Mouse (Mus musculus) spleen, postnatal 14 days (tissue): Measurements from ENCODE around the gene 2810006K23Rik.
A peak's percentile ranks its signal among the peaks of the same experiment; 100 is the strongest.
"Not testable (repeated sequence)": the region's sequence is repeated elsewhere in the genome, so short reads cannot be mapped to it uniquely, and the experiment has no call there.

ENCODE experiments used
- DNase-seq, 2 experiments: peaks; one replicate each; pipeline ENCODE4 v3.0.0; 2021 to 2022; ENCODE audit warnings: low spot score in 2 of 2

Gene 2810006K23Rik

GRCm38 (mm10) chr5:124349196-124349595, 21.3 kb downstream of the 2810006K23Rik start:
- no peak for DNase-seq

- DNase-seq, result no peak
These were observed 22.5 kb downstream of the 2810006K23Rik start for GRCm38 (mm10) chr5:124350350-124350749.

- DNase-seq, result no peak
These were observed 23.2 kb downstream of the 2810006K23Rik start for GRCm38 (mm10) chr5:124351111-124351560.

GRCm38 (mm10) chr5:124351604-124352003, 23.7 kb downstream of the 2810006K23Rik start:
- no peak for DNase-seq

- peak in 1 of 2 experiments; percentile 39 for DNase-seq
These were observed 24.4 kb downstream of the 2810006K23Rik start for GRCm38 (mm10) chr5:124352141-124352920.

GRCm38 (mm10) chr5:124353011-124353725, 25.3 kb downstream of the 2810006K23Rik start:
- peak; percentile 17 to 25 for DNase-seq

DNA sequence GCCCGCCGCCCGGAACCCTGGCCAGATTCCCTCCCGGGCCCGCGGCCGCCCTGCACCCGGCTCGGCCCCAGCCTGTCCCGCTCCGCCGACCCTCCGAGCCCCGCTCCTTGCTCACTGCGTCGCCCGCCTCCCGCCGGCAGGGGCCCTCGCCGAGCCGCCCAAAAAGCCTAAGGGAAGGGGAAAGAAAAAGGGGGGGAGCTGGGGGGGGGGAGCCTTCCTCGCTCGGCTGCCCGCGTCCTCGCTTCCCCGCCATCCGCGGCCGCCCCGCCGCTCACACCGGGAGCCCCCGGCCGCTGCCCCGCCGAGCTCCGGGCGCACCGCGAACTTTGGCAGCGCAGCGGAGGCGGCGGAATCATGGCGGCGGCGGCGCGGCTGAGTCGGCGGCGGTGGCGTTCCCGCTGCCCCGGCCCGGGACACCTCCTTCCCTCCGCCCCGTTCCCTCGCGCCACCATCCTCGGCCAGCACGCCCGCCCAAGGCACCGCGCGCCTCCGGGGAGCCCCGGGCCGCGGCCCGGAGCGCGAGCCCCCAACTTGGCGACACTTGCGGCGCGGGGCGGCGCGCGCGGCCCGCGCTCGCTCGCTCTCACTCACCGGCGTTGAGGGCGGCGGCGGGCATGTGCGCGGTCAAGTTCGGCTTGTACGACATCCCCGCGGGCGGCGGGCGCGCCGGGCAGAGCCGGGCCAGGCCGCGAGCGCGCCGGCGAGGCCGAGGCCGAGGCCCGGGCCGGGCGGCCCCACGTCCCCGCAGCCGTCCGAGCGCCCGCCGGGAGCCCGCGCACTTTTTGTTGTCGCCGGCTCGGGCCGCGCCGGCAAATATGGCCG, 26.0 kb downstream of the 2810006K23Rik start:
- DNase-seq, result peak; percentile 42 to 66

GRCm38 (mm10) chr5:124354574-124355424, 26.9 kb downstream of the 2810006K23Rik start:
- DNase-seq, result peak in 1 of 2 experiments; percentile 36

DNA sequence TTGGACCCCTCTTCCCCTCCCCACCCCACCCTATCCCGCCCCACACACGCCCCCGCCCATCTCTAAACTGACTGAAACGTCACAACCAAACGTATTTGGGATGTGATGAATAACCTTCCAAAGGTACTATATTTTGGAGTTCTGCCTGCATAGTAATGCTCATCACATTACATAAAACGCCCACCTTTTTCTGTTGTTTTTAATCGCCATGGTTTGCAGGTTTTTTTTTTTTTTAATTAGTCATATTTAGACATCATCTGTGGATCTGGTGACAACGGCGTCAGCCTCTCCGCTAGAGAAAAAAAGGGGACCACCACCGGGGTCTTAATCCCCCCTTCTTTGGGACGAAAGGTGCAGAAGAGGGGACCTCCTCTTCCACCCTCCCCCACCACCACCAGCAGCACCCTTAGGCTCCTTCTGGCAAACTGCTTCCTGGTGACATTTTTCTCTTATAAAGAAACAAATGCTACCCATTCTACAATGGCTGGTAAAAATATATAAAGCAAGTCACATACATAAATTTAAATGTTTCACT, 27.6 kb downstream of the 2810006K23Rik start:
- DNase-seq, result no peak

DNA sequence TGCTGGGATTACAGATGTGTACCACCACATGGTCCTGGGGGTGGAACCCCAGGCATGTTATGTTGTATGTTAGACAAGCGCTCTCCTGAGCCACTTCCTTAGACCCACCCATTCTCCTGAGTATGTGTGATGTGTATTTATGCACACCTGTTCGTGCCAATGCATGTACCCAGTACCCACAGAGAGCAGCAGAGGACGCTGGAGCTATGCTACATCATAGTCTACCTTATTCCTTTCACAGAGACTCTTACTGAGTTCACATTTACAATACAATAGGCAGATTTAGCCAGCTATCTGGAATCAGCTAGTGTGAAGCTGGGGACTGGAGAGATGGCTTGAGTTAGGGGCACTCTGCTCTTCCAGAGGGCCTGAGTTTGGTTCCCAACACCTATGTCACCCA, 28.8 kb downstream of the 2810006K23Rik start:
- DNase-seq, result no peak

GRCm38 (mm10) chr5:124359641-124360040, 31.8 kb downstream of the 2810006K23Rik start:
- DNase-seq, result no peak

DNA sequence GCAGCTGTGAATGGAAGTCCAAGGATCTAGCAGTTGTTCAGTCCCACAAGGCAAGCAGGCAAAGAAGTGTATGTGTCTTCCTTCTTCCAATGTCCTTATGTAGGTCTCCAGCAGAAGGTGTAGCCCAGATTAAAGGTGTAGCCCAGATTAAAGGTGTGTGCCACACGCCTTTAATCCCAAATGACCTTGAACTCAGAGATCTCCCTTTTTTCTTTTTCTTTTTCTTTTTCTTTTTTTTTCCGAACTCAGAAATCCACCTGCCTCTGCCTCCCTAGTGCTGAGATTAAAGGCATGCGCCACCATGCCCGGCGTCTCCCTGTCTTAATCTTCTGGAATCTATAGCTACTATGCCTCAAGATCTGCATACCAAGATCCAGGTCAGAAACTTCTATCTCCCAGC, 35.1 kb downstream of the 2810006K23Rik start, which contains the start of gene Cdk2ap1:
Cdk2ap1 (minus strand) TSS at position 101 of the 400 bp plus-strand sequence.
- not testable (repeated sequence) for DNase-seq

- no peak for DNase-seq
These were observed 36.5 kb downstream of the 2810006K23Rik start for GRCm38 (mm10) chr5:124364173-124364918.

- DNase-seq, result no peak
These were observed 37.9 kb downstream of the 2810006K23Rik start for GRCm38 (mm10) chr5:124365754-124366153.

DNA sequence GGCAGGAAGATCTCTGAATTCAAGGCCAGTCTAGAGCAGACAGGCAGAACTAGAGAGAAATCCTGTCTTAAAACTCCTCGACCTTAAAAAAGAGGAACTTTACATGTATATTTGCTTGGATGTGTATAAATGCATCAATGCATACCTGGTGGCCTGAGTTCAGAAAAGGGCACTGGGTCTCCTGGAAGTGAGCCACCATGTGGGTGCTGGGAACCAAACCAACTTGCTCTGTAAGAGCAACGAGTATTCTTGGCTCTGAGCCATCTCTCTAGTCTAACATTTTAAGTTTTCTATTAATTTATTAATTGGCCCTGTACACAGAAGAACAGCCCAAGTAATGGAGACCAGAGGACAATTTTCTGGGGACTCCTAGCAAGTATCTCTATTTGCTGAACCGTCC, 38.8 kb downstream of the 2810006K23Rik start:
- no peak for DNase-seq

- no peak for DNase-seq
These were observed 46.4 kb downstream of the 2810006K23Rik start for GRCm38 (mm10) chr5:124374298-124374697.

DNA sequence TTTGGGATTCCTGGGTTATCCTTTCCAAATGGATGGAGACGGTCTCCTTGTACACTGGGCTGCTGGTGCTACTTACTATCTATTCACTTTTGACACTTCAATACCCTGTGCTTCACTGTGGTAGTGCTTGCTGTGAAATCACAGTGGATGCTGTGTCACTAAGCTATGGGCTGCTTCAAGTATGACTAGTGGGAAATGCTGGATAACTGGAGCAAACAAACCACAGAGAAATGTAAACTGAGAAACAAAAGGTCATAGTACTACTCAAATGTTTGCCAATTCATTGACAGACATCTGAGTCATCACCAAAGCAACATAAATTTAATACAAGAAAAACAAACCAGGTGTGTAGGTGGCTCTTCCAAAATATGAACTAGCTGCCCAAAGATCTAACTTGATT, 48.5 kb downstream of the 2810006K23Rik start:
- no peak for DNase-seq

GRCm38 (mm10) chr5:124377149-124377548, 49.3 kb downstream of the 2810006K23Rik start:
- DNase-seq, result no peak

DNA sequence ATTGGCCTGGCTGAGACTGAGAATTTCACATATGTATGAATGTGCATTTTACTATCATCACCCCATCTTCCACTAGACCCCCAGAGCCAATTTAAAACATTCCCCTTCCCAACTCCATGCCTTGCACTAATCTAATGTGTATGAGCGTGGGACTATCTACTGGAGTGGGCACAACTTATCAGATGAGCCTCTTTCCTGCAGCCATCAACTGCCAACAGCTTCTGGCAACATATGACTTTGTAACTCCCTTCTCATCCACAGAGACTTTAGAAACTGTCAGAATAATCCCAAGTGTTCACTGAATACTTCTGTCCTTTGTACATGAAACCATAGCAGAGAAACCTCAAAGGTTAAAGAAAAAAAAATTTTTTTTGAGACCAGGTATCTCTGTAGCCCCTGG, 52.2 kb downstream of the 2810006K23Rik start:
- no peak for DNase-seq

DNA sequence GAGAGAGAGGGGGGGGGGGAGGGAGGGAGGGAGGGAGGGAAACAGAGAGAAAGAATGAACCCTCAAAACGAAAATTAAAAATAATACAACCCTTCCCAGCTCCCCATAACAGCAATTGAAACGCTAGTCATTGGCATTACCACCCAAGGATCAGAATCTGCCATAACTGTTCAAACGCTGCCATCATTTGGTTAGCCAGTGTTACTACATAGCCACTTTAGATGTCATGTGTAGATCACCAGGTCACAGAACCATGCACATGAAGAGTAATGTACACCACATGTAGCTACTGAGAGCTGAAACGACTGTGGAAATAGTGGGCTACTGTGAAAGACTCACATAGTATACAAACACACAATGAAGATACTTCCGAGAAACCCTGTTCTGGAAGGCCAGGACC, 60.0 kb downstream of the 2810006K23Rik start:
- DNase-seq, result peak in 1 of 2 experiments; percentile 3
